Mouse (Mus musculus): Measurements from ENCODE around the gene Stard10. TPM values are rescaled to one million over a fixed set of nuclear protein-coding genes. Genes with fewer than 3 reads are reported as not detected.
A peak's percentile ranks its signal among the peaks of the same experiment; 100 is the strongest.

The Stard10 gene
- polyA plus RNA-seq, 2 experiments from 2014 or later = 2.5 to 2.9 TPM

- no peak for ATAC-seq
Measured at GRCm38 (mm10) chr7:101374155-101374554, 57.3 kb downstream of the Stard10 start.

GRCm38 (mm10) chr7:101376701-101377340, 59.9 kb downstream of the Stard10 start:
- no peak for ATAC-seq

DNA sequence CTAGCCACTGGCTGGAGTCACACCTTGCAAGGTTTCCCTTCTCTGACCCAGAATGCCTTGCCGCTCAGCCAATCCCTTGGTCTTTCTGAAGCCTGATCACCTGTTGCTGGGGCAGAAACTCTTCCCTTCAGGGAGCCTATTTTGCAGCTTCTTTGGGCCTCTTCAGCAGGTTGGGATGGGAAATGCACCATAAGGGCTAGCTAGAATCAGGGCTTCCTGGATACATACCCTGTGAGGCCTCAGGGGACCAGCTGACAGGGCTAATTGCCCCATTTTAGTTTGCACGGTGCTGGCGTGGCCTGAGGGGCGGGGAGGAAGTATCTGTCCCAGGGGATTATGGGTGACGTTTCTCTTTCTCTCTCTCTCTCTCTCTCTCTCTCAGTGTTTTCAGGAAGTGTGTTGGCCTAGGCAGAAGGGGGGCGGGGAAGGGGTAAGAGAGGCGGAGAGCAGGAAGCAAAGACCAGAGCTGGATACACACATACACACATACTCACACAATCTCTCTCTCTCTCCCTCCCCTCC, 60.9 kb downstream of the Stard10 start:
- ATAC-seq = peak; percentile 96

- no peak for ATAC-seq
Measured at GRCm38 (mm10) chr7:101378285-101378684, 61.4 kb downstream of the Stard10 start.

DNA sequence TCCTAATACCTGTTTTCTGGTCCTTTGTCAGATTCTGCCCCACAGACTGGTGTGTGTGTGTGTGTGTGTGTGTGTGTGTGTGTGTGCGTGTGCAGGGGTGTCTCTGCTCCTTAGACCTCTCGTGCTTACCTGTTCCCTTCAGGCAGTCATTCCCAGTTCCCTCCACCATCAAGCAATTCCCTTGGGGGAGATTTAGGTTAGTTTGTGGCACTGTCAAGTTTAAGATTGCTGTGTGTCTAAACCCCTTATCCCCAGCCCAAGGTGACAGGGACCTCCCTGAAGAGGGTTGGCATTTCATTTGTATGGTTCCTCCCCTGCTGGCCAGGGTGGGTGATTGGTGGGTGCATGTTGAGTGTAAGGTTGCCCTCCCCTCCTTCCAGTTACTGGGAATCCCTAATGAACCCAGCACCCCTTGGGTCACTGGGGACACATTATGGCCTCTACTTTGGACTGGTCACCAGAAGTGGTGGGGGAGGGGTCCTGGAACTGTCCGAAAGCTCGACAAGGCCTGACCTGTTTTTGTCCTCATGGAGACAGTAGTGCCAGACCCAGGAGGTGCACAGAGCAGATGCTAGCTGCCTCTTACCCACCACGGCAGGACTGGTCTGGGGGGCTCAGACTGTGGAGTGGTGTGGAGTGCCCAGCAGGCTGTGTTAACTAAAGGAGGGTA, 62.0 kb downstream of the Stard10 start:
- ATAC-seq = no peak

- no peak for ATAC-seq
Measured at GRCm38 (mm10) chr7:101379732-101380131, 62.8 kb downstream of the Stard10 start.

- ATAC-seq = no peak
Measured at GRCm38 (mm10) chr7:101381512-101381911, 64.6 kb downstream of the Stard10 start.

DNA sequence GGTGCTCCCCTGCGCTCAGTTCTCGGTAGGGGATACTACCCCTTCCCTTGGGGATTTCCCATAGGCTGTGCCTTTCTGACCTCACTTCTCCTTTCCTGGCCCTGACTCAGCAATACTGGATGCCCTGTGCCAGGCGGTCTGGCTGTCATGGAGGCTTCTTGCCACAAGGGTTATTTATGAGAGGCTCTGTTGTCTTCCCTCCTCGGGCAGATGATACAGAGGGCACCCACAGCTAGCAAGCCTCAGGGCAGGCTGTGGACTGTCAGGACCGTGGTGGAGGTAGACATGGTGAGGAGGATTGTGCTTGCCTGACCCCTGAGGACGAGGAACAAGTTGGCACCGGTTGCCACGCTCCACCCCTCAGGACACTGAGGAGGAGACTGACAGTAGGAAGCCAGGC, 65.5 kb downstream of the Stard10 start:
- ATAC-seq = no peak

DNA sequence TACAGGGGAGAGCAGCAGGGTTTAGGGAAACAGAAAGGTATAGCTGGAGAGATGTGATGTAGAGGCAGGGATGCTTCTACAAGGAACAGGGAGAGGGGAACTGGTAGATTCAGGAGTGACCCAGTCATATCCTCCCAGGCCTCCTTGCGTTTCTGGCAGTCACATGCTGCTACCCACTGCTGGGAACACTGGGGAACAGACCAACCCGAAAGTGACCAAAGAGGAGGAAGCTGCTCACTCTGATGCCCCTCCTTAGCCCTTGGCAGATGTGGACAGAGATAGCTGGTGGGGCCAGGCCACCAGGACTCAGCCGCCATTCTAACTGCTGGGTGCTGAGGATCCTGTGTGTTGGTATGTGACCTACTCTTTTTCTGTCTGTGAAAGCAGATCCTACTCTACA, 66.9 kb downstream of the Stard10 start:
- ATAC-seq = no peak

GRCm38 (mm10) chr7:101384931-101385330, 68.0 kb downstream of the Stard10 start:
- ATAC-seq = no peak

GRCm38 (mm10) chr7:101385331-101385733, 68.4 kb downstream of the Stard10 start:
- no peak for ATAC-seq

- ATAC-seq = no peak
Measured at GRCm38 (mm10) chr7:101385866-101386452, 69.1 kb downstream of the Stard10 start.

DNA sequence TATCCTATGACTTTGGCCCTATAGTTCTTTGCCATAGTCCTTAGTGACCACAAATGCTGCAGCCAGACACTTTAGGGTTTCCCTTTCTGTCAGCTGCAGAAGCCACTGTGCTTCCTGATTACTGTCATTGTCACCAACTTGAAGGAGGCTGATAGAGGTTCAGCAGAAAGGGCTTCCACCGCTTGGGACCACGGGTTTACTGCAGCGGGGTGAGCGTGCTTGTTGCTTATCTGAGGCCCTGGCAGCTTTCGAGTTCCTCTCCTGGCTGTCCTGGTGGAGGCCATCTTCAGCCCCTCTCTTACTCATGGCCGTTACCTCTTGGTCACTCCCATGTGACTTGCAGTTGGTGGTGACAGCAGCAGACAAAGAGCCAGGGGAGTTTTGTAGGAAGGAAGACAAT, 72.4 kb downstream of the Stard10 start:
- ATAC-seq = no peak

DNA sequence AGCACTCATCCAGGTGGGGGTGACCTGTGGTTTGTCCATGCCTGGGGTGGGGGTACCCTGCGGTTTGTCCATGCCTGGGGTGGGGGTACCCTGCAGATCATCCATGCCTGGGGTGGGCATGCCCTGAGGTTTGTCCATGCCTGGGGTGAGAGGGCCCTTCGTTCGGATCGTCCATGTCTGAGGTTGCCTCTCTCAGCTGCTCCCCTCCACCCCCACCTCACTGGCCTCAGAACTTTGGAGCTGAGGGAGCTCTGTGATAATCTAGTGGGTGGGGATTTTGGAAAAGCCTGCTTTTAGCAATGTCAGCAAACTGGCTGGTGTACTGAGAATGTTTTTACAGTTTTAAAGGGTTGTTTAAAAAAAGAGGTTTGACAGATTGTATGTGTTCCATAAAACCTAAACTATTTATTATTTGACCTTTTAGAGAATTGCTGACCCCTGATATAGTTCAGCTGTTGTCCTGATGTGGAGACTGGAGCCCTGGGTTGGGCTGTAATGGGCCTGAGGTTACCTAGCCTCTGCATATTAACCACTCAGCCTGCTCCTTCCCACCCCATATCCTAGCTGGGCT, 75.1 kb downstream of the Stard10 start:
- no peak for ATAC-seq

DNA sequence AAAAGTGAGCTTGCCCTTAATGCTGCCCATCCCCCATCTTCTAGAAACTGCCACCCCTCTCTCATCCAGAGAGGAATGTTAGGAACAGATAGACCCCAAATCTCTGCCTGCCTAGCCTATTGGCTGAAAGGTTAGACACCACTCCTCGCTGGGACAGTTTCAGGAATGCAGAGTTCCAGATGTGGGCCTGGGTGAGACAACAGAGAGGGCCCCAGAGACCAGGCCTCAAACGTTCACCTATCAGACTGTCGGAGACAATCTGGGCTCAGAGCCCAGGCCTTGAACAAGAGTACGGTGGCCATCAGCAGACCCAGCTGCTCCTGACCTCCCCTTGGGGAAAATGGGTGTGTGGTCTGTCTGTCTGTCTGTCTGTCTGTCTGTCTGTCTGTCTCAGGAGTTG, 76.1 kb downstream of the Stard10 start:
- ATAC-seq = no peak

GRCm38 (mm10) chr7:101393694-101394504, 77.0 kb downstream of the Stard10 start:
- ATAC-seq = no peak

DNA sequence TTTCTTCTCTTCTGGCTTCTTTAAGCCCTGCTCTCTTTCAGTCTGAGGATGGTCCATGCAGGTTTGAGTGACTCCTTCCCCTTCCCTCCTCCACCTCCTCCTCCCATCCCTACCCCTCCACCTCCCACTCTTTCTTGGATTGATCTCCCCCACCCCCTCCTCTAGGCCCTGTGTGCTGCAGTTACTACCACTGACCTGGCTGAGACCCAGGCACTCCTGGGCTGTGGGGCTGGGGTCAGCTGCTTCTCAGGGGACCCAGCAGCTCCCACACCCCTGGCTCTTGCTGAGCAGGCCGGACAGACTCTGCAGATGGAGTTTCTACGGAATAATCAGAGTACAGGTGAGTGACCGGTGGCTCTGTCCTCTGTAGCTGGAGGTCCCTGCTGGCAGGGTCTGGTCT, 77.7 kb downstream of the Stard10 start:
- no peak for ATAC-seq

- no peak for ATAC-seq
Measured at GRCm38 (mm10) chr7:101395471-101395870, 78.6 kb downstream of the Stard10 start.

Data from activated CD4-positive, CD25-positive, alpha-beta regulatory T cell, adult 4 months (primary cell).